Mouse (Mus musculus) liver, adult 2 months (tissue): ENCODE measurements at regions not wholly inside any gene's neighbourhood (a gene's known extent, or its start where the extent isn't known, plus 50 kb on each side); places are given as distances from the start of the nearest gene placed in this dataset.

Experiments used
- DNase-seq: peaks from one replicate; pipeline ENCODE4 v3.0.0-alpha.2; 2011; ENCODE audit warnings: low read depth, low spot score; ENCODE audit errors: extremely low read depth
- H3K27ac ChIP-seq: fragments of 200-500 bp; replicated peaks from 2 replicates; pipeline ENCODE4 v1.5.1; 2012; ENCODE audit warnings: low read depth, mild to moderate bottlenecking, control low read depth, inconsistent platforms, low read length; ENCODE audit not compliant: insufficient read depth
- H3K27me3 ChIP-seq: fragments of 200-500 bp; 2 replicates; pipeline ENCODE4 v1.6.1; 2012; ENCODE audit warnings: mild to moderate bottlenecking, moderate library complexity, low read length, inconsistent platforms; ENCODE audit not compliant: control insufficient read depth, insufficient read depth
- H3K36me3 ChIP-seq: fragments of 200-500 bp; 2 replicates; pipeline ENCODE4 v1.6.1; 2012; ENCODE audit warnings: low read length, inconsistent platforms; ENCODE audit not compliant: control insufficient read depth, insufficient read depth
- H3K4me1 ChIP-seq: fragments of 200-500 bp; 2 replicates; pipeline ENCODE4 v1.6.1; 2011; ENCODE audit warnings: low read length; ENCODE audit not compliant: control insufficient read depth, insufficient read depth
- H3K4me3 ChIP-seq: fragments of 200-500 bp; 2 replicates; pipeline ENCODE4 v1.5.1; 2011; ENCODE audit warnings: low read depth, mild to moderate bottlenecking, control low read depth, low read length, moderate library complexity; ENCODE audit not compliant: insufficient read depth
- H3K79me2 ChIP-seq: fragments of 200-500 bp; 2 replicates; pipeline ENCODE4 v1.6.1; 2012; ENCODE audit warnings: inconsistent platforms, mild to moderate bottlenecking, low read length, moderate library complexity; ENCODE audit not compliant: control insufficient read depth, insufficient read depth
- H3K9ac ChIP-seq: fragments of 200-500 bp; 2 replicates; pipeline ENCODE4 v1.6.1; 2012; ENCODE audit warnings: low read depth, mild to moderate bottlenecking, control low read depth, inconsistent platforms, low read length
- CTCF ChIP-seq: fragments of 200-500 bp; IDR thresholded peaks from 2 replicates; pipeline ENCODE4 v1.5.1; 2011; ENCODE audit warnings: low read depth, low read length, control low read depth
- POLR2A ChIP-seq: fragments of 200-500 bp; IDR thresholded peaks from 2 replicates; pipeline ENCODE4 v1.6.1; 2011; ENCODE audit warnings: low read length, control low read depth; ENCODE audit not compliant: insufficient read depth; ENCODE audit errors: extremely low read depth
- WGBS: fragments of 180-500 bp; shearing (Covaris S2); methylation state at CpG from one replicate; pipeline ENCODE4 v1.1.7; 2018; 5-methylcytosine and 5-hydroxymethylcytosine counted together

DNA sequence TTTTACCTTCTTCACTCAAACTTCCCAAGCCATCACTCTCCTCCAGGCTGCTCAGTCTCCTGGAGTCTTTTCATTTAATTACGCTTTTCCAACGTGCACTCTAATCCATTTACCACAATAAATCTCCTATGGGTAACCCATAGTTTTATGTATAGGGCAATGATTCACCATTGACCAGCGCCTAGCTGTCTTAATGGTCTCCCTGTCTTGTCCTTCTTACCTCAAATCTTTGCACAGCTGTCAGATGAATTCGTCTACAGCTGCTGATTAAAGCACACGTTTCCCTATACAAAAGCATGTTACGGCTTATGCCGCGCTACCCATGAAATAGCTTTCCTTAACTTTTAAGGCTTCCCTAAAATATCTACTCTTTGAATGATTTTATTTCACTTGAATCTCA is 239.5 kb upstream of the Usp25 start:
- 91% methylated on average over 8 of the region's 8 CpGs for WGBS
- Histone ChIP-seq H3K36me3 (no peaks in the 10 kb centered on the region), H3K27ac (no peak overlapping the region), H3K9ac (no peak overlapping the region), H3K27me3 (no peaks in the 10 kb centered on the region), H3K4me3 (no peak overlapping the region), H3K79me2 (no peaks in the 10 kb centered on the region), H3K4me1 (no peaks in the 10 kb centered on the region)
- DNase-seq: no peak
- TF ChIP-seq CTCF: no peak
- TF ChIP-seq POLR2A: no peak

DNA sequence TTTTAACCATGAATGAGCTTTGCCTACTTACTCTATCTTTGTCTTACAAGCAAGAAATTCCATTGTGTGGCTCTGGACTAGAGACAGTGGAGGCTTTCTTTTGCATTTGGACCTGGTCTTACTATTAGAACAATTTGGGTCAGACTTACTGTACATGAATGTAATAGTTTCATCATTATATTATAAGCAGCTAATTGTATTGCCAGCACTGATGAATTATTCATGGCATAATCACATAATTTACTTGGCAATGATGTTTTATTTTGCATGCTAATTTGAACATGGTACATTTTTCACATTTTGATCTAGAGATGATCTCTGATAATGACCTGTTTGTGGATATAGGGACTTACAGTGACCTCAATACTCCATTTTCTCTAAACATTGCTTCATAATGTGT is 240.0 kb upstream of the Usp25 start:
- DNase-seq: no peak

DNA sequence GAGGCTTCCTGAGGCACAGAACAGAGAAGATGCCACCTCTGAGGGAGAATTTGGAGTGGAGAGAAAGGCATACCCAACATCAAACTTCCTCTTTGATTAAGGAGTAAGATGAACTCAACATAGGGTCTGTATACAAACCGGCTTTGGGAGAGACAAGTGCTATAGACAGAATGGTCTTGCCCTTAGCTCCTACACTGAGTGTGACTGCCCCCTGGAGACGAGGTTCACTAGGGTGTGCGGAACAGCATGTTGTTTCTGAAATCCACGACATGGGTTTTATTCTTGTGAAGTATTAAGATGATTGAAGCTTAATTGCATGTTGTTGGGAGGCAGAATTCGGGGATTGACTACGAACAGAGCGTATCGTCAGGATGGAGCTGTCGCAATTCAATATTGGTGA is 244.9 kb upstream of the Usp25 start:
- H3K9ac ChIP-seq: no peak overlapping the region
- H3K4me1 ChIP-seq: no peaks in the 10 kb centered on the region
- DNase-seq: peak; percentile 29
- H3K27me3 ChIP-seq: no peaks in the 10 kb centered on the region
- no peaks in the 10 kb centered on the region for H3K79me2 ChIP-seq
- no peak overlapping the region for H3K27ac ChIP-seq
- no peaks in the 10 kb centered on the region for H3K36me3 ChIP-seq
- 70% methylated on average over 9 of the region's 9 CpGs for WGBS
- TF ChIP-seq CTCF (peak; percentile 37; the same call in 1 of the 2 replicates), POLR2A (no peak)
- no peak overlapping the region for H3K4me3 ChIP-seq

More for the DNA sequence above, 240.0 kb upstream of the Usp25 start:
- no peak overlapping the region for H3K4me3 ChIP-seq
- H3K79me2 ChIP-seq: no peaks in the 10 kb centered on the region
- no peaks in the 10 kb centered on the region for H3K4me1 ChIP-seq
- no peak overlapping the region for H3K9ac ChIP-seq
- H3K36me3 ChIP-seq: no peaks in the 10 kb centered on the region
- H3K27me3 ChIP-seq: no peaks in the 10 kb centered on the region
- no peak for TF ChIP-seq CTCF
- TF ChIP-seq POLR2A: no peak
- no peak overlapping the region for H3K27ac ChIP-seq

DNA sequence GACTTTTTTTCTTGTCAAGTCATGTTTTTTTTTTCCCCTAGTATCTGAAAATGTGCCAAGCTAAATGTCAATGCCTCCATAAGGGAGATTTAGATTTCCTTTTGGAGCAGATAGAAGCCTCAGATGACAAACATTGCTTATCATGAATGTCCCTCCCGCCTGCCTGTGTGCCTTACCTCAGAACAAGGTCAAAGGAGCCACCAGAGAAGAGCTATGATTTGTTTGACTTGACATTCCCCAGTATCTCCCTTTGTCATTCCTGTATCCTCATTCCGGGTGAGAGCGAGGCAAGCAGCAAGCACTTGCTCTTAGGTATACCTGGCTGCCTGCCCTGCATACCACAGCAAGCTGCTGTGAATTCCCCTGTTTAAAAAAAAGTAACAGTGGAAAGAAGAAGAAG is 246.9 kb upstream of the Usp25 start:
- Histone ChIP-seq H3K36me3 (no peaks in the 10 kb centered on the region), H3K27me3 (no peaks in the 10 kb centered on the region), H3K4me3 (no peak overlapping the region), H3K9ac (no peak overlapping the region), H3K27ac (no peak overlapping the region), H3K79me2 (no peaks in the 10 kb centered on the region), H3K4me1 (peaks cover 2% of the 10 kb centered on the region; the same call in 1 of the 2 replicates)
- WGBS: 68% methylated on average over 3 of the region's 3 CpGs
- TF ChIP-seq POLR2A (no peak), CTCF (no peak)
- DNase-seq: no peak

DNA sequence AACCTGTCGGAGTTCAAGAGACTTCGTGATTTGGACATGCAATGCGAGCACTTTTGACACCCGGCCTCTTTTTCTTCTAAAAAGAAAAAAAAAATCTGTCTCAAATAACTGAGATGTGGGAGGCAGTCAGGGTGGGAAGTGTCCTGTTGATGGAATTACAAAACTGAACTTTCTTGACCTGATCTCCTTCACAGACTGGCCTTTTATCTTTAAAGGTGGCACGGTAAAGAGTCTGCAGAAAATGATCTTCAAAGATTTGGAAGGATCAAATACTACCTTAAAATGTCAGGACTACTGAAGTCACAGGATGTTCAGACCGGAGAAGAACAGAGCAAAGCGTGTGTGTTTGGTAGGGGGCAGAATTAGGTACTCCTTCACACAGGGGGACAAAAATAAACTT is 248.0 kb upstream of the Usp25 start:
- 76% methylated on average over 7 of the region's 7 CpGs for WGBS
- Histone ChIP-seq H3K9ac (no peak overlapping the region), H3K27me3 (no peaks in the 10 kb centered on the region), H3K4me3 (no peak overlapping the region), H3K4me1 (peaks cover 2% of the 10 kb centered on the region; the same call in 1 of the 2 replicates), H3K79me2 (no peaks in the 10 kb centered on the region), H3K36me3 (no peaks in the 10 kb centered on the region), H3K27ac (no peak overlapping the region)
- no peak for TF ChIP-seq POLR2A
- no peak for TF ChIP-seq CTCF
- DNase-seq: peak; percentile 6

DNA sequence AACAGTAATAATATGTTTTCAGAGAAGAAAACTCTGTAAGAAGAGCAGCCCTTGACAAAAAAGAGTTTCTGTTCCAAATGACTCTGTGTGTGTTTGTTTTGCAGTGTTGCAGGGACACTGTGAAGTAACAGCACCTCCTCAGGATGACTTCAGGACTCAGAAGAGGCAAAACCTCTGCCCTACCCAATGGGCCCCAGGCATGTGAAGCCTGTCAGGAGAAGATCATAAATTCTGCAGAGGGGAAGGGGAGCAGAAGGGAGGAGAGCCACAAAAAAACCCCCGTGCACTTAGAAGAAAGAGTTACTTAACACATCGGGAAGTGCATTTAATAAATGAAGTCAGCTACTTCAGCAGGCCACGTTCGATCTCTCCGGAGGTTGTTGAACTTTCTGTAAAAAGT is 248.5 kb upstream of the Usp25 start:
- TF ChIP-seq POLR2A (no peak), CTCF (no peak)
- no peak overlapping the region for H3K27ac ChIP-seq
- H3K4me1 ChIP-seq: peaks cover 2% of the 10 kb centered on the region; the same call in 1 of the 2 replicates
- 67% methylated on average over 5 of the region's 5 CpGs for WGBS
- no peak overlapping the region for H3K4me3 ChIP-seq
- DNase-seq: no peak
- no peaks in the 10 kb centered on the region for H3K27me3 ChIP-seq
- no peaks in the 10 kb centered on the region for H3K36me3 ChIP-seq
- no peak overlapping the region for H3K9ac ChIP-seq
- H3K79me2 ChIP-seq: no peaks in the 10 kb centered on the region
